Mouse (Mus musculus): ENCODE measurements around the gene Grwd1.

DNA sequence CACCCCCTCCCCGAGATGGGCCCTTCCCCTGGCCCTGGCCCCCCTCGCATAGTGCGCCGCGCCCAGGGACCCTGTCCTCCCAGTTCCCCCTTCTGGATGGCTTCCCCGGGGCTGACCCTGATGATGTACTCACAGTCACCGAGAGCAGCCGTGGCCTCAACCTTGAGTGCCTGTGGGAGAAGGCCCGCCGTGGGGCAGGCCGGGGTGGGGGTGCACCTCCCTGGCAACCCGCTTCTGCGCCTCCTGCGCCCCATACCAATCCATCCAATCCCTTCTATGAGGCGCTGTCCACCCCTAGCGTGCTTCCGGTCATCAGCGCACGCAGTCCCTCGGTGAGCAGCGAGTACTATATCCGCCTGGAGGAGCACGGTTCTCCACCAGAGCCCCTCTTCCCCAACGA lies 37.5 kb downstream of the Grwd1 start:
- TF ChIP-seq POLR2A (IDR thresholded peaks at IDR 0.05; ENCODE audit: control insufficient read depth, low read depth, low read length) (no peak), CTCF (IDR thresholded peaks at IDR 0.05; ENCODE audit: control insufficient read depth, insufficient read depth, insufficient replicate concordance, low read depth, low read length) (no peak)
